Mouse (Mus musculus): ENCODE results near the gene Med14.

The Med14 gene

GRCm38 (mm10) chrX:12761626-12762333 is at the start of gene Med14:
Gene Med14 (minus strand): TSS chrX:12762073.
- peak; percentile 94 for DNase-seq

GRCm38 (mm10) chrX:12800559-12800958 is 38.7 kb upstream of the Med14 start:
- DNase-seq: no peak

DNA sequence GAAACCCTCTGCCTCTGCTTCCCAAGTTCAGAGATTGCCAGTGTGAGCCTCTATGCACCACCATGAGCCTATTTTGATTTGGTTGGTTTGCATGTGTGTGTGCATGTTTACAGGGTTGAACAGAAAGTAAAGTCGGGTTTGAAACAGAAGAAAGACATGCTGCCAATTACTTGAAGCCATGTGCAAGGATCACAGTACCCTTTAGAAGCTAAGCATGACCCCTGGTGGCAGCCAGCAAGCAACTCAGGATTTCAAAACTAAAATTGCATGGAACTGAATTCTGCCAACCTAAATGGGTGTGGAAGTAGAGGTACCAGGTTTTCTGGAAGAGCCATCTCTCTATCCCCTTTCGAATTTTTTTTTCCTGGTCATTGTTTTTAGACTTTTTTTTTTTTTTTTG is 33.0 kb upstream of the Med14 start:
- DNase-seq: peak; percentile 53

- no peak for DNase-seq
Observed at GRCm38 (mm10) chrX:12791674-12792340, 29.9 kb upstream of the Med14 start.

DNA sequence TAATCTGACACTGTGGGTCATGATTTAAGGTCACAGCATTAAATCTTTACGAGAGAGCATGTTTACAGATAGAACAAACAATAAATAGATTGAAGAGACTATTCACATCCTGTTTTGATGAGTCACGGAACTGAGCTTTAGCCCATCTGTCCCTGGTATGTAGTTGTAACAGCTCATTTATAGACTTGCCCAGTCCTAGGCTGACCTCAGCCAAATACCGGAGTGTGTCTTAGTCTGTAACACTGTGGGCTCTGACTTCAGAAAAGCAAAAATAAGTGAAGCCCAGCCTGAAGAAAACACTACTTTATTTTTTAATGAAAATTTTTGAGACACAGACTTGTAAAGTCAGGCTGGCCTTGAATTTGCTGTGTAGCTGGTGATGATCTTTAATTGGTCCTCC is 11.4 kb upstream of the Med14 start:
- no peak for DNase-seq

DNA sequence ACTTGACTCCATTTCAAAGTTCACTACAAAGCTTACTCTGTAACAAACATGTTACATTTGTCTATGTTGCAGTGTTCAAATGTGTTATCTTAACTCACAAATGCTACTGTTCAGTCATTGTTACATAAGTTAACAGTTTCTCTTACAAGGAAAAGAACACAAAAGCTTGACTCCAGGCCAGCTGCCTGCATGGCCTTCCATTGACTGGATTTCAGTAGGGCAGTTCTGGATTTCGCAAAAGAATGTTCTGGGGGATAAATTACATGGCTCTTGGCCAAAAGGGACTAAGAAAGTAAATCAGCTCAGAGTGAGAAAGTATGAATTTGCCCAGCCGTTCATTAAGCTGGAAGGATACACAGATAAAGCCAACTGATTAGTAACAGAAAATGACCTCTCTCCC is 9.7 kb upstream of the Med14 start:
- DNase-seq: no peak

DNA sequence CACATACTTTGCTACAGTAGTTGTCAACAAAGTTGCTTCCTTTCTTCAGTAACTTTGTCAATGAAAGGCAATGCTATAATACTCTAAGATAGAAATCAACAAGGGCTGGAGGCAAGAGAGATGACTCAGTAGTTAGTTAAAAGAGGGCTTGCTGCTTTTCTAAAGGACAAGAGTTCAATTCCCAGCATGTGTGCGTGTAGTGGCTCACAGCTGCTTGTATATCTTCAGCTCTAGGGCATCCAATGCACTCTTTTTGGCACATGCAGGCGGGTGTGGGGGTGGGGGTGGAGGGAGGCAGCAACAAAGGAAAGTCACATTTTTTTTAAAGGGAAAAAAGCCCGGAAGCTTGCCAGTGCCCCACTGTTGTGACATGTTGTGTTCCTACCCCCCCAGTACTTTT is 6.7 kb upstream of the Med14 start:
- DNase-seq: no peak

GRCm38 (mm10) chrX:12766846-12767564 is 5.1 kb upstream of the Med14 start:
- peak; percentile 12 for DNase-seq

DNA sequence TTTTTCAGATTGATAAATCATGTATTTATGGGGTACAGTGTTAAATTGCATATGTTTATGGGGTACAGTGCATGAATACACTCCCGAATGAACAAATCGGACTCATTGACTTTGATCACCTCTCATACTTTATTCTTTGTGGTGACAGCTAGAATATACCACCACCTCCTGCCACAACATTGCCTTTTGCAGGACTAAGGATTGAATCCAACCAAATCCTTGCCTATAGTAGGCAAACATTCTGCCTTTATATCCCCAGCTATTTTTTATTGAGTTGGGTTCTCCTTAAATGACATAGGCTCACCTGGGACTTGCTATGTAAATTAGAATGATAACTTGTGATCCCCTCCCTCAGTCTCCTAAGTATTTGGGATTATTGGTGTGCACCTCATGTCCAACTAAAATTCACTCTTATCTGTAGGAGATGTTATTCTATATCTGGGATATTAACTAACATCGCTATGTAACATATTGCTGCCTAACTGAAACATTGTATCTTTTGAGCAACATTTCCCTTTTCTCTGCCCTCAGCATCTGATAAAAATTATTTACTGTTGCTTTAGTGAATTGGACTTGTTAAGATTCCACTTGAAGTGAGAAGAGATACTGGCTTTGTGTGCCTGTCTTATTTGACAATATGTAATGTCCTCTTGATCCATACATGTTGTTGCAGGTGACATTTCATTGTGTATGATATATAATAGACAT is 1.4 kb upstream of the Med14 start:
- DNase-seq: no peak

DNA sequence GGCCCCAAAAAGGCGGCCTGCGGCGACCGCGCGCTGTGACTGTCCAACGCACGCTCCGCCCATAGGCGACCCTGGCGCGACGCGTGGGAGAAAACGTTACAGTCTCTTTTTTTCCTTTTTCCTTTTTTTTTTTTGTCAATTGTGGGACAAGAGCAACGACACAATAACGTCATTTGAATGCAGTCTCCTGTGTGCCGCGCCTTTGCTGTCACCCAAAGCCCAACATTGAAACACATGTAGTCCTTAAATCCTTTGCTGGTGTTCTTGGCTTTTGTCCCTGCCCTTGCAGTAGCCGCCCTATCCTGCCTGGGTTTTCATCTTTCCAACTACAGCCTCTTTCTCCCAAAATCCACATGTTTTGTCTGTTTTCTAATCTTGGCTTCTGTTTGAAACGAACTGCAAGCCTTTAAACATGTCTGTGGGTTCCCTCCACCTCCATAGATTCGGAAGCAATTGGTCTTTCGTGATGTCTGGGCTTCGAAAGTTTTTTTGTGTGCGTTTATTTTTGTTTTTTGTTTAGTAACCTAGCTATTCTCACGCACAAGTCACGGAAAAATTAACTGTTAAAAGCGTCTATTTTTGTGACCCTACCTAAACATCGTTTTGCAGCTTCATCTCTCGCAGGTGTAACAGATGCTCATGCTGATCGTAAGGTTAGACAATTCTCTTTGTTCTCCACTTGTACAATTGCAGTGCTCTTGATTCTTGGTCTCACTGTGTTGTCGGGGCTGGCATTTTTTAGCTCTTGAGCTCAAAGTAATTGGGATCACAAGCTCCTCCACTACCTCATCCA is 657 bp upstream of the Med14 start:
- DNase-seq: peak; percentile 10

GRCm38 (mm10) chrX:12761259-12761625 is 631 bp downstream of the Med14 start:
- DNase-seq: no peak

- DNase-seq: no peak
Observed at GRCm38 (mm10) chrX:12760501-12760900, 1.4 kb downstream of the Med14 start.

GRCm38 (mm10) chrX:12759625-12760024 is 2.2 kb downstream of the Med14 start:
- DNase-seq: no peak

GRCm38 (mm10) chrX:12747886-12748285 is 14.0 kb downstream of the Med14 start:
- no peak for DNase-seq

GRCm38 (mm10) chrX:12746729-12747128 is 15.1 kb downstream of the Med14 start:
- no peak for DNase-seq

- no peak for DNase-seq
Observed at GRCm38 (mm10) chrX:12740396-12740795, 21.5 kb downstream of the Med14 start.

DNA sequence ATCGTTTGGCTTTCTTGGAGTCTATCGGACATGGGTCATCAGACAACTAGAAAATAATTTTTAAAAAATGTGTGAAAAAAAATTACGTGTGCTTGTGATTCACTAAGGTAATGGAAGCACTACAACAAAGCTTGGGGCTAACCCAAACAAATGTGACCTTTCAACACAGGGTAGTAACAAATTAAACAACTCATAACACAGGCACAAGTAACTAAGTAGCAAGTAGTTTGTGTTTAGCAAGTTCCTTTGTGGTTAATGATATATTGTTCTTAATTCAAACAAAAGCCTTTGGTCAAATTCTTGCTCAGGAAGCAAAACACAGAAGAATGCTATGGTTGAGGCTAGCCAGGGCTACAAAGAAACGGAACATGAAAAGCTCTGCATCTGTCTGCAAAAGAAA is 45.8 kb downstream of the Med14 start:
- DNase-seq: no peak

GRCm38 (mm10) chrX:12713796-12714195 is 48.1 kb downstream of the Med14 start:
- no peak for DNase-seq

DNA sequence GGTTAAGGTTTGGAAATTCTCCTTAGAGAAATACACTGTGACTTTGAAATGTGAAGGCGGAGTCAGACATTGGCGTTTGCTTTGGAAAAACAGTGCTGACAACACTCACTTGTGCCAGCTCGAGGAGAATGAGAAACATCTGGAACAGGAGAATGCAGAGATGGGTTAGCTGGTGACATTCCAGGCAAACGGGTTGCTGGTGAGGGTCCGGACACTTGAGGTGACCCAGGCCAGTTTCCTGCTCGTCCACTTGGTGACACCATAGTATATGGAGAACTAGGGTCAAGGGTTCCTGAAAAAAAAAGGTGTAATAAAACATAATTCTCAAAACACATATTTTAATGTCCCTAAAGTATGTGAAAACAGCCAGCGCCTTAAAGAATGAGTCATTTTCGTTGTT is 75.0 kb downstream of the Med14 start:
- no peak for DNase-seq

DNA sequence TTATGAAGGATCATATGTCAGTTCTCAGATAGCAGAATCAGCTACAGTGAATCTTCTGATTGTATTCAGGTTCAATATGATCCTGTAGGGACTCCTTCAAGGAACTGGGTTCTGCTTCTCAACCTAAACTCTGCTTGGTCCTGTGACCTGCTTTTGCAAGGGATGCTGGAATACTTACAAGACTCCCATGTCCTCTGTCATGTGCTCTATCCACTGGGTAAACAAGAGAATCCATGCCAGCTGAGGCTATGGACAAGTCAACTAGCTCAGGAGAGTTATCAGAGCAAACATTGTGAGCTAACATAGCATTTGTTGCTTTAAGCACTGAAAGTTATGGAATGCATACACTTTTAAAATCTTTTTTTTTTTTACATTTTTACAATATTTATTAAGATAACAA is 75.8 kb downstream of the Med14 start:
- no peak for DNase-seq

DNA sequence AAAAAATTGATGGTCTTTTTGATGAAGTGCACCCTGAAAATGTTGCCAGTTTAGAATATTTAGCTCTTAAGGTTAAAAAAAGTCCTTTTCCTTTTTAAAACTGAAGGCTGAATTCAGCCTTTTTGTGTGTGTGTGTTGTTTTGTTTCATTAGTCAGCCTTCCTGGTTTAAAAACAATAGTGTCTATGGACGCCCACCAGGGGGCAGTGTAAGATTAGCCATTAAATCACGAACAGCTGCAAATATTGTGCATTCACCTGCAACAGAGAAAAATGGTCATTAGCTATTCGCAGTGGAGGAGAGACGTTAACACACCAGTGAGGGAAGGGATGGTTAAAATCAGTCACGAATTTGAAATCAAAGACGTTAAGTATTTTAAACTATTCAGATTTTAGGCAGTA is 84.5 kb downstream of the Med14 start:
- peak; percentile 77 for DNase-seq

DNA sequence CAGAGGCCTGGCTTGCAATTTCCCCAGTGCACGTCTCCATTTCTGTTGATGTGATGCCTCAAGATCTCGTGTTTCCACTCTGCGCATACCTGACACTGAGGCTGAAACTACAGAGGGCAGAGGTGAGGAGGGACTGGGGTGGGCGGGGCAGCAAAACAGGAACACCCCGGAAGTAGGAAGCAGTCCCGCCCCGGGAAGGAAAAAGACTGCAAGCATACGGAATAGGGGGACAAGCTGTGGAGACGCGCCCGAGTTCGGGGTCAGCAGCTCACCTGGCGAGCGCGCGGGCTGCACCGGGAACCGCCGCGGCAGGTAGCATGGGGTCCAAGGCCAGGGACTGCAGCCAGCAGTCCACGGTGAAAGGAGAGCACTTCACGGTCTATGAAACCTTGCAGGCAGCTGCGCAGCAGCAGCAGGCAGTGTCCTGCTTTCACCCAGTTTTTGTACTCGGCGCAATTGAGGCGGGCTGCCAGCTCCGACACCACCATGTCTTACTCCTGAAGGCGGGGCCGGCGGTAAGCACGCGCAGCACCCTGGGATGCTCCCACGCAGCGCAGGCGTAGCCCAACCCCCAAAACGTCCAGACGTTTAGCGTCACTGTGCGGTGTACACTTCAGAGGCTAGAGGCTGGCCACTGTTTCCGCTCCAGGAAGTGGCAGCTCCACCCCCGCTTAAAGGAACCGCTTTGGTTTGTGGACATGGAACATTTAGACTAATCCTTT is 88.7 kb downstream of the Med14 start, which contains the start of gene 1810030O07Rik:
TSS of gene 1810030O07Rik (minus strand) at position 615 of the 722 bp plus-strand sequence.
- DNase-seq: peak; percentile 86

Measured in thymus, postnatal 4 days (tissue).